Mouse (Mus musculus) forebrain, embryonic 12.5 days (tissue): ENCODE measurements around the gene Htr5b. TPM values are rescaled to one million over a fixed set of nuclear protein-coding genes. Genes with fewer than 3 reads are reported as not detected.

Experiments
- ATAC-seq: fragments of 200-750 bp; cut with Nextera tagmentation; 2 replicates; pipeline ENCODE4 v1.8.0; 2017; ENCODE audit warnings: moderate TSS enrichment; ENCODE audit not compliant: low FRiP score
- H3K27ac ChIP-seq: fragments of 300-500 bp; sonication (generic); 2 replicates; pipeline ENCODE4 v1.5.1; 2016; ENCODE audit warnings: mild to moderate bottlenecking
- H3K27me3 ChIP-seq: fragments of 300-500 bp; sonication (generic); 2 replicates; pipeline ENCODE4 v1.6.1; 2016; ENCODE audit warnings: mild to moderate bottlenecking
- H3K36me3 ChIP-seq: fragments of 300-500 bp; sonication (generic); replicated peaks from 2 replicates; pipeline ENCODE4 v1.6.1; 2016; ENCODE audit warnings: mild to moderate bottlenecking
- H3K4me1 ChIP-seq: fragments of 300-500 bp; sonication (generic); 2 replicates; pipeline ENCODE4 v1.6.1; 2016
- H3K4me2 ChIP-seq: fragments of 300-500 bp; sonication (generic); 2 replicates; pipeline ENCODE4 v1.6.1; 2016; ENCODE audit warnings: mild to moderate bottlenecking, moderate library complexity
- H3K4me3 ChIP-seq: fragments of 300-500 bp; sonication (generic); replicated peaks from 2 replicates; pipeline ENCODE4 v1.5.1; 2016; ENCODE audit warnings: mild to moderate bottlenecking
- H3K9ac ChIP-seq: fragments of 300-500 bp; sonication (generic); 2 replicates; pipeline ENCODE4 v1.6.1; 2016; ENCODE audit warnings: mild to moderate bottlenecking
- H3K9me3 ChIP-seq: fragments of 300-500 bp; sonication (generic); 2 replicates; pipeline ENCODE4 v1.6.1; 2016
- WGBS: fragments of 180-500 bp; shearing (Covaris S2); methylation state at CpG from one replicate; pipeline ENCODE4 v1.1.7; 2016; 5-methylcytosine and 5-hydroxymethylcytosine counted together
- polyA plus RNA-seq: library from polyadenylated mRNA; unstranded; fragments of >200 nt; fragmentation: Nextera tagmentation; extraction: Ambion mirVana; gene quantifications from 2 replicates; pipeline ENCODE4 v1.2.1, GENCODE M21; 2016

The Htr5b gene
- 0.29 TPM in 1 of 2 replicates, not detected in the other for polyA plus RNA-seq

DNA sequence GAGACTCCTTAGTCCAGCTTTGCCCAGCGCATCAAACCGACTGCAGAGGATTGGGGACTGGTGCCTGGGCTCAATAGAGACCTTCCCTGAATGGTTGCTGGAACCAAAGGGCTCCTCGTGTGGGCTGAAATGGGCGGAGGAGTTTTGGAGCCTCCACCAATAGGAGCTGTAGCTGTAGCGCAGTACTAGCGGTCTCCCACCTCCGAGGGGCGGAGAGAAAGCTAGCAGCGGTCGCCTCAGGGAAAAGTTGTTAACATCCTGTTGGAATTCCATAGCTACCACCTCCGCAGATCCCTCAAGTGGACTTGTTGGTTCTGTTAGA lies at the start of gene Htr5b:
Gene Htr5b (minus strand): TSS at position 67 of the 322 bp plus-strand sequence.
- peak within 1 kb of the TSS; percentile 37 for H3K4me3 ChIP-seq
- H3K36me3 ChIP-seq, result no peaks in the 10 kb centered on the region
- H3K9me3 ChIP-seq, result no peaks in the 10 kb centered on the region
- peak within 1 kb of the TSS; percentile 63 for H3K4me2 ChIP-seq
- WGBS, result 6% methylated on average over 11 of the region's 11 CpGs
- H3K9ac ChIP-seq, result no peak within 1 kb of the TSS
- peak; percentile 92 for ATAC-seq
- peaks cover 16% of the 10 kb centered on the region for H3K4me1 ChIP-seq
- H3K27me3 ChIP-seq, result peaks cover 36% of the 10 kb centered on the region
- H3K27ac ChIP-seq, result no peak within 1 kb of the TSS

DNA sequence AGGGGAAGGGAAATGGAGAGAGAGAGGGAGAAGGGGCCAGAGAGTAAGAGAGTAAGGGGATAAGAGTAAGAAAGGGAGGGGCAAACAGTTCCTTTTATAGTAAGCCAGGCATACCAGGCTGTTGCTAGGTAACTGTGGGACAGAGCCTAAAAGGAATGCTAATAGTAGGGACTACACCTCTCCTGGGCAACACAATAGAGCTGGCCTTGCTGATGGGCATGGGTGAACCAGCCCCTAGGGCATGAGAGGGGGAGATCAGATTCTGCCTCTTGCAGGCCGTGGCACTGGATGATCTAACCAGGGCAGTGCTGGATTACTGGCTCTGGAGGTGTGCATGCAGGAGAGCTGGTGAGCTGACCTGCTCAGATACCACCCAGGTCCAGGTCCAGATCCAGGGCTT lies 49.2 kb upstream of the Htr5b start:
- no peaks in the 10 kb centered on the region for H3K36me3 ChIP-seq
- no peaks in the 10 kb centered on the region for H3K4me1 ChIP-seq
- WGBS, result 29% methylated on average over 1 of the region's 1 CpGs
- no peak overlapping the region for H3K4me3 ChIP-seq
- no peak overlapping the region for H3K4me2 ChIP-seq
- H3K9ac ChIP-seq, result no peak overlapping the region
- no peaks in the 10 kb centered on the region for H3K27me3 ChIP-seq
- no peak overlapping the region for H3K27ac ChIP-seq
- no peaks in the 10 kb centered on the region for H3K9me3 ChIP-seq
- no peak for ATAC-seq

DNA sequence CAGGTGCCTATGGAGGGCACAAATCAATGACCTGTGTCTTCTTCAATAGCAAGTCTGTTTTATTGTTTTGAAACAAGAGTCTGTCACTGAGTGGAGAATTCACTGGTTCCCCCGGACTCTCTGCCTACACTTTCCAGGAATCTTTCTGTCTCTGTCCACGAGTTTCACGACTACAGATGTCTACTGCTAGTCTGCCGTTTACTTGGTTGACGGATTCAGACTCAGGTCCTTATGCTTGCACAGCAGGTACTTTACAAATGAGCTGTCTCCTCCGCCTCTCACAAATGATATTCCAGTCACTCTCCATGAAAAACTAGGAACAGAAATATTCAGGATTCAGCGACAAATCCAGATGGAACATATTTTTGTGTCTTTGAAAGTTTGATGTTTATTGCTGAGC lies 42.3 kb upstream of the Htr5b start:
- ATAC-seq, result no peak

DNA sequence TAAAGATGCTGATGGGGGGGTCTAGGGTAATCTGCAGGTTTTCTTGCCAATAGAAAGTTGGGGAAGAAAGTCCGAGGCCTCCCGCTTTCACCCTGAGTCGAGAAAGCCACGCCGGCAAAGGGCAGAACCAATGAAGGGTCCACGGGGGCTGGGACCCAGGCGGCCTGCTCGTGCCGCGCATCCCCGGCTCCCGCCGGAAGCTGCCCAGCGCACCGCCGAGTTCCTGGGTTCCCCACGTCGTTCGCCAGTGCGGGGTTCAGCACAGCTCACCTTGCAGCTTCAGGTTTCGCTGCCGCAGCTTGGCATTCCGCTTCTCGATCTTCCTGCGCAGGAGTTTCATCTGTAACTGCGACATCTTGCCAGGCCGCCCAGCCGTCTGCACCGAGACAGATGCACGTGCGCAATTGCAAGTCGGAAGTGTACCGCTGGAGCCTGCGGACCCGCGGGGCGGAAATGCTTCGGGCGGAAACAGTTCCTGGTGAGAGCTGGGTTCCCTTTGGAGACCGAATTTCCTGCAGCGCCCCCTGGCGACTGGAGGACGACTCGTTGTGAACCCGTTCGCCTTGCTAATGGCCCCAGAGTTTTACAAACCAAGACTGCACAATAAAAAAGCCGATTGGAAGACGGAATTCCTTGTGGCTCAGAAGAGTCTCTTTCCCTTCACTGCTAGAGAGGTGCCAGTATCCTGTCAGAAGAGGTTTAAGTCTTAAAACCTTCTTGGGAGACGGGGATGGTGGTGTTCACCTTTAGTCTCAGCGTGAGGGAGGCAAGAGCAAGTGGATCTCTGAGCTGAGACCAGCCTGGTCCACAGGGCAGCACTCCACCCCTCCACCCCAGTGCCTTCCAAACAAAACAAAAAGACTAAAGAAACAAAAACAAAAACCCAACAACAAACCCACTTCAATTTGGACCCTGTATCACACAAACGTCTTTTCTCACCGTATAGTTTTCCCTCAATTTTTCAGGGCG lies 39.5 kb upstream of the Htr5b start, which contains the start of gene Ddx18:
Gene Ddx18 (minus strand): TSS at position 469 of the 969 bp plus-strand sequence.
- peak; percentile 99 for ATAC-seq
- 0 out of 2 replicates have a peak within 1 kb of the TSS, but pooled peaks have one; percentile 46 for H3K27ac ChIP-seq
- 7% methylated on average over 53 of the region's 53 CpGs for WGBS

More for the DNA sequence above, 42.3 kb upstream of the Htr5b start:
- Histone ChIP-seq H3K27ac (no peak overlapping the region), H3K4me2 (no peak overlapping the region), H3K4me3 (no peak overlapping the region), H3K9ac (no peak overlapping the region), H3K9me3 (no peaks in the 10 kb centered on the region), H3K36me3 (peaks cover 2% of the 10 kb centered on the region), H3K27me3 (no peaks in the 10 kb centered on the region), H3K4me1 (peaks cover 8% of the 10 kb centered on the region)
- whole genome bisulfite sequencing, result 91% methylated on average over 7 of the region's 7 CpGs

DNA sequence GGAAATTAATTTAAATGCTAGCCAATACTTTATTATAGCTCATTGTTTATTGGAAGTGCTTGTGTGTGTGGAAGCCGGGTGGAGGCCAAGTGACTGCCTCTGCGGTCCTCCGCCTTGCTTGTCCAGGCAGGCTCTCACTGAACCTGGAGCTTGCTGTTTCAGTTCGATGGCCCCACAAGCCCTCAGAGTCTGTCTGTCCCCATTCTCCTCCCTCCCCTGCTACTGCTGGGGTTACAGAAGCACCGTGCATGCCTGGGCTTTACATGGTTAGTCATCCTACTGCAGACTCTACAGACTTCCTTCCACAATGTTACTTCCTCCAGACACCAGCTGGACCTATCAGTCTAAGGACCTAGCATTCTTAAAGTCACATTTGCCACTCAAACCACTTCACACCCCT lies 29.6 kb upstream of the Htr5b start:
- ATAC-seq, result no peak
- H3K27ac ChIP-seq, result no peak overlapping the region

More for the DNA sequence above, 39.5 kb upstream of the Htr5b start, which contains the start of gene Ddx18:
- Histone ChIP-seq H3K4me2 (peak within 1 kb of the TSS; percentile 72), H3K9ac (peak within 1 kb of the TSS; percentile 71), H3K4me1 (peaks cover 8% of the 10 kb centered on the region), H3K4me3 (peak within 1 kb of the TSS; percentile 81), H3K36me3 (peaks cover 26% of the 10 kb centered on the region), H3K27me3 (no peaks in the 10 kb centered on the region), H3K9me3 (no peaks in the 10 kb centered on the region)

DNA sequence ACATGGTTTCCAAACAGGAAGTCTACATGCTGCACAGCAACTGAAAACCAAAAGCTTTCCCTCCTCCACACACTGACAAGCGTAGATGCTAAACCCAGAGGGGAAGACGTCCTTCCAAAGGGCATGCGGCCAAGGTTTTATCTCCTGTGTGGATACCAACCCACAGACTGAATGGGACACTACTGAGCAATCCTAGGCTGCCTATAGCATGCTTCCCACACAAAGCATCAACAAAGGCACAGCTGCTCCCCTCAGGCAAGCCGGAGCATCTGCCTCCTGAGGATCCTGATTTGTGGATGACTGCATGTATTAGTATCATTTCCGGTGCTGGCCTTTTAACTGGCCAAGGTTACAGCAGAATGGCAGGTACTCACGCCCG lies 23.2 kb upstream of the Htr5b start:
- Histone ChIP-seq H3K4me2 (no peak overlapping the region), H3K27me3 (no peaks in the 10 kb centered on the region), H3K27ac (no peak overlapping the region), H3K4me1 (no peaks in the 10 kb centered on the region), H3K9me3 (no peaks in the 10 kb centered on the region), H3K36me3 (peaks cover 62% of the 10 kb centered on the region), H3K9ac (no peak overlapping the region), H3K4me3 (no peak overlapping the region)
- no peak for ATAC-seq
- WGBS, result 89% methylated on average over 7 of the region's 7 CpGs

More for the DNA sequence above, 29.6 kb upstream of the Htr5b start:
- Histone ChIP-seq H3K9ac (no peak overlapping the region), H3K4me1 (no peaks in the 10 kb centered on the region), H3K4me2 (no peak overlapping the region), H3K27me3 (no peaks in the 10 kb centered on the region), H3K36me3 (peaks cover 92% of the 10 kb centered on the region), H3K4me3 (no peak overlapping the region), H3K9me3 (no peaks in the 10 kb centered on the region)
- WGBS, result 95% methylated on average over 5 of the region's 5 CpGs

DNA sequence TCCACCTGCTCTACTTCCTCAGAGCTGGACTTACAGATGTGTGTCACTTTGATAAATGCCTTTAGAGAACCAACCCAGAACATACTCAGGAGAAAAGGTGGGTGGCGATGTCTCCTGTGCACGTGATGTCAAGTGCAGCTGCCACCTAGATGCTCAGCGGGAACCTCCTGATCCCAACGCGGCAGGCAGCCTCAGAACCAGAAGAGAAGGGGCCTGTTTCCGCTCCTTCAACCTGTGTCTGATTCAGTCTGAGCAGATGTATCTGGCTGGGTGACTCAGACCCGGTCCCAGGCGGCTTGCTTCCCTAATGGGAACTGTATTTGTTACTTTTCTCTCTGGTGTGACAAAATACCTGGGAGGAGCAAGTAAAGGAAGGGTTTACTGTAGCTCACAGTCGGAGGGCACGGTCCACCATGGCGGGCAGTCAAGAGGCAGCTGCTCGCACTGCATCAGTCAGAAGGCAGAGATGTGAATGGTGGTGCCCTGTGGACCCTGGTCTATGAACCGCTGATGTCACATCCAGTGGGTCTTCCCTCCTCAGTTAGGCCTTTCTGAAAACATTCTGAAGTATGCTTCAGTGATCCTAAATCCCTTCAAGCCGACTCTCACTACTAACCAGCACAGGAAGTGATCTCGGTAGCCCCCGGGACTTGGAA lies 22.7 kb upstream of the Htr5b start:
- 88% methylated on average over 16 of the region's 16 CpGs for WGBS

DNA sequence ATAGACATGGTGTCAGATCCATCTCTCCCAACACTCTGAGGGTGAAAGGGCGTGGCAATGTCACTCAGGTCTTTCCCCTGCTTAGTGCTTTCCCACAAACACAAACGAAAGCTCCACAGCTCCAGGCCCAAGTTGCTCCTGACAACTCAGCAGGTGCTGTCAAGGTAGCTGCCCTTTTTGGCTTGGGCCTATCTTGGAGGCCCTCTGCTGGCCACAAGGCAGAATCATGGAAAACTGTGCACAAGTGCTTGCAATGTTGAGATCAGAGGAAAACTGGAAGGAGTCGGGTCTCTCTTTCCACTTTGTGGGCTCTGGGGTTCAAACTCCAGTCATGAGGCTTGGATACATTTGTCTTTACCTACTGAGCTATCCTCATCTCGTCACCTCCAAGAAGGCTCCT lies 21.2 kb upstream of the Htr5b start:
- Histone ChIP-seq H3K4me2 (no peak overlapping the region), H3K9me3 (no peaks in the 10 kb centered on the region), H3K9ac (no peak overlapping the region), H3K36me3 (peaks cover 43% of the 10 kb centered on the region), H3K4me1 (no peaks in the 10 kb centered on the region), H3K27ac (no peak overlapping the region), H3K4me3 (no peak overlapping the region), H3K27me3 (no peaks in the 10 kb centered on the region)
- 71% methylated on average over 4 of the region's 4 CpGs for WGBS
- no peak for ATAC-seq

More for the DNA sequence above, 22.7 kb upstream of the Htr5b start:
- no peaks in the 10 kb centered on the region for H3K4me1 ChIP-seq
- H3K36me3 ChIP-seq, result peaks cover 57% of the 10 kb centered on the region
- H3K4me2 ChIP-seq, result no peak overlapping the region
- H3K27ac ChIP-seq, result no peak overlapping the region
- H3K9ac ChIP-seq, result no peak overlapping the region
- ATAC-seq, result no peak
- no peaks in the 10 kb centered on the region for H3K9me3 ChIP-seq
- no peaks in the 10 kb centered on the region for H3K27me3 ChIP-seq
- H3K4me3 ChIP-seq, result no peak overlapping the region

DNA sequence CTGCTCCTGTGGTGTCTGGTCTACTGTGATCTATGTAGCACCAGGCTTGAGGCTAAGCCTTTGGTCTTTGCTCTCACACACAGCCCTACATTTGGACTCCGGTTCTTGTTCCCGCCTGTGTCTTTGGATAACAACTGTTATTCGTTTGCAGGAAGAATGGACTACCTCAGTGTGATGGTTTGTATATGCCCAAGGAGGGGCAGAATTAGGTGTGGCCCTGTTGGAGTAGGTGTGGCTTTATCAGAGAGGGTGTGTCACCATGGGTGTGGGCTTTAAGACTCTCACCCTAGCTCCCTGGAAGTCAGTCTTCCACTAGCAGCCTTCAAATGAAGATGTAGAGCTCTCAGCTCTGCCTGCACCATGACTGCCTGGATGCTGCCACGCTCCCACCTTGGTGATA lies 20.4 kb upstream of the Htr5b start:
- ATAC-seq, result no peak
- Histone ChIP-seq H3K9me3 (no peaks in the 10 kb centered on the region), H3K4me2 (no peak overlapping the region), H3K4me1 (no peaks in the 10 kb centered on the region), H3K27me3 (no peaks in the 10 kb centered on the region), H3K27ac (no peak overlapping the region), H3K9ac (no peak overlapping the region), H3K36me3 (peaks cover 37% of the 10 kb centered on the region), H3K4me3 (no peak overlapping the region)
- 95% methylated on average over 4 of the region's 4 CpGs for WGBS

DNA sequence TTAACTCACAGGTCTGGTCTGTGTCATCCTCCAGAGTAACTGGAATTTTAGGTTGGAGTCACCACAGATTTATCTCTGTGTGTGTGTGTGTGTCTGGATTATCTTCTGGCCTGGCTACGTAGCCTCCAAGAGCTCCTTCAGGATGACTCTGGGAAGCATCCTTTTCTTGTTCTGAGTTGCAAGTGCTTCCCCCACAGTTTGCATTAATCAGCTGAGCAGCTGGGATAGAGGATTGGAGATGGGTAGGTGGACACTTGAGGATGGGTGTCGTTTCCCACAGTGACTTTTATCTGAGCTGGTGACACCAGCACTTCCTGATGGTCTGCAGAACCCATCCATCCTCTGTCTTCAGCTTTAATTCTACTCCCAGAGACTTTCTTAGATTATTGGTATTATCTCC lies 18.6 kb upstream of the Htr5b start:
- WGBS, result 91% methylated on average over 2 of the region's 2 CpGs
- Histone ChIP-seq H3K4me3 (no peak overlapping the region), H3K36me3 (peaks cover 20% of the 10 kb centered on the region), H3K4me1 (no peaks in the 10 kb centered on the region), H3K27me3 (no peaks in the 10 kb centered on the region), H3K9ac (no peak overlapping the region), H3K4me2 (no peak overlapping the region), H3K9me3 (no peaks in the 10 kb centered on the region), H3K27ac (no peak overlapping the region)
- no peak for ATAC-seq

DNA sequence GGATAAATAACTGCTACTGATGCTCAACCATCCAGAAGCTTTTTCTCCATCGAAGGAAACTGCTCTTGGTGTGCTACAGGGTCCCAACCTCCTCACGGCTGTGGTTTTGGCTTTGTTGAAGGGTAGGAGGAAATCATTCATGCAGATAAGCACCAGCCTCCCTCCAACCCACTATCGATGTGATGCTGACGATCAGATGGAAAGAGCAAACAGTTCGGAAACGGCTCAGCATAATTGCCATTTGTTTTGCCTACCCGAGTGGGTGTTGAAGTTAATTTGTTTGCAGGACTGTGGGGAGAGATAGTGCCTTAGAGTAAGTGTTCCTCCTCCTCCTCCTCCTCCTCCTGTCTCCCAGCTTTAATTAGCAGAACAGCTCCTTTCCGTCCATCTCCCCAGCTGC lies 12.1 kb upstream of the Htr5b start:
- no peak overlapping the region for H3K4me2 ChIP-seq
- no peak overlapping the region for H3K9ac ChIP-seq
- H3K9me3 ChIP-seq, result no peaks in the 10 kb centered on the region
- H3K4me3 ChIP-seq, result no peak overlapping the region
- WGBS, result 72% methylated on average over 8 of the region's 8 CpGs
- H3K36me3 ChIP-seq, result no peaks in the 10 kb centered on the region
- no peak overlapping the region for H3K27ac ChIP-seq
- ATAC-seq, result no peak
- no peaks in the 10 kb centered on the region for H3K27me3 ChIP-seq
- no peaks in the 10 kb centered on the region for H3K4me1 ChIP-seq

DNA sequence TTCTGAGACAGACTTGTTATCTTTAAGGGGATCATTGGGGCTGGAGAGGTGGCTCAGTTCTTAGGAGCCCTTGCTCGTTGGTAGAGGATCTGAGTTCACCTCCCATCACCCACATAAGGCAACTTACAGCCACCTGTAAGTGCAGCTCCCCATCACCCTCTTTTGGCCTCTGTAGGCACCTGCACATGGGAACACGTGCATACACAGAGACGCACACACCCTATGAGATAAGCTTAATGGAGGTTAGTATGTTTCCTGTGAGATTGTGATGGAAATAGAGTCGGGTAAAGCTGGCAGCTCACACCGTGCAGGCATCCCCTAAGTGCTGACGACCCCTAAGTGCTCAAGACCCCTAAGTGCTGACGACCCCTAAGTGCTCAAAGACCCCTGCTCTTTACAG lies 3.2 kb upstream of the Htr5b start:
- no peaks in the 10 kb centered on the region for H3K36me3 ChIP-seq
- no peak overlapping the region for H3K4me3 ChIP-seq
- no peak overlapping the region for H3K4me2 ChIP-seq
- H3K9ac ChIP-seq, result no peak overlapping the region
- 70% methylated on average over 7 of the region's 7 CpGs for WGBS
- no peak overlapping the region for H3K27ac ChIP-seq
- ATAC-seq, result no peak
- H3K27me3 ChIP-seq, result peaks cover 31% of the 10 kb centered on the region
- peaks cover 16% of the 10 kb centered on the region for H3K4me1 ChIP-seq
- no peaks in the 10 kb centered on the region for H3K9me3 ChIP-seq
